19 mouse cellular contexts compared by ENCODE assay signal in the genomic region with DNA sequence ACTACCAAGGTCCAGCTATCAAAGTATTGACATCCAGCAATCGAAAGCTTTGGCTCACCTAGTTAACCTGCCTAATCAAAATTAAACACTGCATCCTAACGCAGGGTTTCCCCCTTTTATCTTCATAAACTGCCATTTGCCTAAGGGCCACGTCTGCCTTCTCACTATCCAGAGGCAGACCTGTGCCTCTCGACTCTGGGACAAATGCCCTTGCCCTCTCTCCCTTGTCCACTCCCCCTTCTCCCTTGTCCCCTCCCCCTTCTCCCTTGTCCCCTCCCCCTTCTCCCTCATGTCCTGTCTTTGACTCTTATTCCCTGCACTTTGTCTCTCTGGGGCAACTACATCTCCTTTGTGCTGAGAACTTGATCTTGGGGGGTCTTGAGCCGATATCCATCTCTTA. TPM values are rescaled to one million over a fixed set of nuclear protein-coding genes. Genes with fewer than 3 reads are reported as not detected.
DNase-seq lines count a peak whose midpoint lies in the region; ATAC-seq and TF ChIP-seq lines count a peak whose summit lies in the region.
"Had no signal": no experiment of that assay in that cellular context is flagged by ENCODE, and none has a peak within 500 bp of the region (broad histone marks: within the 10 kb centered on the region; RNA-seq: fewer than 3 reads in every experiment).

No protein-coding gene starts in this region.

- peaks cover 39% of the 10 kb centered on the region for H3K4me1 ChIP-seq in forebrain, embryonic 10.5 days
- 0 out of 2 replicates have a peak, but pooled peaks cover 2% of the 10 kb centered on the region for H3K4me1 ChIP-seq in forebrain, embryonic 12.5 days
- H3K4me1 ChIP-seq: hindbrain, embryonic 15.5 days; midbrain, embryonic 15.5 days had no signal

- no peak overlapping the region for H3ac ChIP-seq in myocyte (ENCODE audit: control insufficient read depth, insufficient read length)

- ATAC-seq in forebrain, embryonic 12.5 days (ENCODE audit: low FRiP score), result no peak
- ATAC-seq: forebrain, embryonic 16.5 days; intestine, embryonic 16.5 days; midbrain, embryonic 15.5 days had no signal

- no peak overlapping the region for H3K4me2 ChIP-seq in forebrain, embryonic 12.5 days
- peak overlapping the region; percentile 60 for H3K4me2 ChIP-seq in myocyte (ENCODE audit: low read depth)
- H3K4me2 ChIP-seq: heart, embryonic 15.5 days; hindbrain, embryonic 15.5 days; liver, embryonic 15.5 days; midbrain, embryonic 15.5 days had no signal

- WGBS in forebrain, embryonic 10.5 days, result 67% methylated on average over 5 of the region's 5 CpGs
- WGBS in forebrain, embryonic 12.5 days, result 60% methylated on average over 5 of the region's 5 CpGs

- DNase-seq in forebrain, embryonic 10.5 days (ENCODE audit: extremely low spot score, low spot score), result no peak
- DNase-seq in kidney, postnatal 36 days, result peak; percentile 25 to 50
- DNase-seq in kidney, postnatal 10 days, result no peak
- DNase-seq in adipocyte (ENCODE audit: low spot score), result peak; percentile 76
- DNase-seq in layer of hippocampus, postnatal 10 days (ENCODE audit: low spot score in 2 of 2), result no peak
- DNase-seq: adrenal gland, postnatal 25 days; heart, postnatal 36 days; lung, postnatal 4 days; right cerebral cortex, adult 18-20 months; right cerebral cortex, postnatal 4 days; thymus, postnatal 36 days had no signal

- H3K9me3 ChIP-seq in forebrain, embryonic 10.5 days, result no peaks in the 10 kb centered on the region; the same call in 1 of the 2 replicates
- H3K9me3 ChIP-seq in forebrain, embryonic 12.5 days, result no peaks in the 10 kb centered on the region
- H3K9me3 ChIP-seq: heart, embryonic 15.5 days; hindbrain, embryonic 15.5 days; liver, embryonic 15.5 days; midbrain, embryonic 15.5 days had no signal

- no peaks in the 10 kb centered on the region for H3K79me2 ChIP-seq in myocyte (ENCODE audit: control insufficient read depth, insufficient read depth)

- H3K36me3 ChIP-seq in forebrain, embryonic 10.5 days (replicated peaks), result no peaks in the 10 kb centered on the region
- no peaks in the 10 kb centered on the region for H3K36me3 ChIP-seq in forebrain, embryonic 12.5 days (replicated peaks)
- no peaks in the 10 kb centered on the region for H3K36me3 ChIP-seq in myocyte (ENCODE audit: control insufficient read depth, insufficient read depth)
- H3K36me3 ChIP-seq: heart, embryonic 15.5 days; hindbrain, embryonic 15.5 days; liver, embryonic 15.5 days; midbrain, embryonic 15.5 days had no signal

- no peaks in the 10 kb centered on the region for H3K27me3 ChIP-seq in forebrain, embryonic 10.5 days (ENCODE audit: poor library complexity, severe bottlenecking)
- H3K27me3 ChIP-seq in forebrain, embryonic 12.5 days, result no peaks in the 10 kb centered on the region
- H3K27me3 ChIP-seq in myocyte (ENCODE audit: control insufficient read depth, insufficient read depth, insufficient read length), result no peaks in the 10 kb centered on the region
- H3K27me3 ChIP-seq: heart, embryonic 15.5 days; hindbrain, embryonic 15.5 days; liver, embryonic 15.5 days; midbrain, embryonic 15.5 days had no signal

- 0 out of 2 replicates have a peak overlapping the region, but pooled peaks have one; percentile 8 for H3K27ac ChIP-seq in forebrain, embryonic 10.5 days
- no peak overlapping the region for H3K27ac ChIP-seq in forebrain, embryonic 12.5 days
- H3K27ac ChIP-seq: heart, embryonic 15.5 days; hindbrain, embryonic 15.5 days; liver, embryonic 15.5 days; midbrain, embryonic 15.5 days had no signal

- no peak overlapping the region for H3K9ac ChIP-seq in forebrain, embryonic 12.5 days
- H3K9ac ChIP-seq: heart, embryonic 15.5 days; hindbrain, embryonic 15.5 days; liver, embryonic 15.5 days; midbrain, embryonic 15.5 days had no signal

- no peak overlapping the region for H3K4me3 ChIP-seq in forebrain, embryonic 10.5 days
- H3K4me3 ChIP-seq in forebrain, embryonic 12.5 days (replicated peaks), result no peak overlapping the region
- H3K4me3 ChIP-seq in myocyte, result no peak overlapping the region
- H3K4me3 ChIP-seq: heart, embryonic 15.5 days; hindbrain, embryonic 15.5 days; liver, embryonic 15.5 days; midbrain, embryonic 15.5 days had no signal

- TF ChIP-seq POLR2A in myocyte (IDR thresholded peaks at IDR 0.05; ENCODE audit: insufficient read length, low read depth), result no peak

TF ChIP-seq in myocyte, 11 proteins besides CTCF, POLR2A, EP300 and RAD21:
- no peak for TF ChIP-seq REST (IDR thresholded peaks at IDR 0.05; ENCODE audit: insufficient read depth, insufficient read length)
- TF ChIP-seq CEBPB (IDR thresholded peaks at IDR 0.05; ENCODE audit: insufficient read depth, poor library complexity, severe bottlenecking), result no peak
- no peak for TF ChIP-seq USF1 (IDR thresholded peaks at IDR 0.05; ENCODE audit: low read depth)
- no peak for TF ChIP-seq TCF12 (IDR thresholded peaks at IDR 0.05; ENCODE audit: insufficient read depth, poor library complexity, severe bottlenecking)
- TF ChIP-seq POLR2AphosphoS2 (IDR thresholded peaks at IDR 0.05; ENCODE audit: insufficient read length, low read depth), result no peak
- no peak for TF ChIP-seq SRF (IDR thresholded peaks at IDR 0.05; ENCODE audit: control insufficient read depth, insufficient read length, low read depth)
- TF ChIP-seq MYOD1 (IDR thresholded peaks at IDR 0.05; ENCODE audit: control insufficient read depth in 1 of 3, insufficient read length in 2 of 3, low read depth in 2 of 3), result no peak
- TF ChIP-seq TCF3 (IDR thresholded peaks at IDR 0.05; ENCODE audit: insufficient read length, low read depth), result no peak
- TF ChIP-seq E2F4 (IDR thresholded peaks at IDR 0.05; ENCODE audit: insufficient read depth), result no peak
- no peak for TF ChIP-seq MAX (IDR thresholded peaks at IDR 0.05; ENCODE audit: low read depth)
- no peak for TF ChIP-seq MYOG (IDR thresholded peaks at IDR 0.05; ENCODE audit: control insufficient read depth in 1 of 3, insufficient read depth in 1 of 3, insufficient read length in 2 of 3, low read depth in 2 of 3)

RNA-seq across cellular contexts. Expression of a gene that starts 28.3 kb away (rescaled TPM):
- polyA plus RNA-seq in forebrain, embryonic 10.5 days (2016; fragmentation: Nextera tagmentation; extraction: Ambion mirVana), result 14.1 and 14.3 TPM in 2 replicates
- 7.6 and 10.1 TPM in 2 replicates for polyA plus RNA-seq in forebrain, embryonic 12.5 days (2016; fragmentation: Nextera tagmentation; extraction: Ambion mirVana)
- 8.1 TPM for polyA plus RNA-seq in myocyte (2012; fragmentation: generic; extraction: Trizol)
- 10 to 100 TPM; 18.6 to 20.6 TPM for total RNA-seq in layer of hippocampus, postnatal 10 days (2021)

Comparison
In these comparisons a context has a peak if more than half of its experiments do, and no peak if none do; other contexts are left out.
1. DNase-seq: peak in kidney, postnatal 36 days (2 of 2) and adipocyte (single experiment); none in forebrain, embryonic 10.5 days (single experiment), kidney, postnatal 10 days (single experiment) and layer of hippocampus, postnatal 10 days (0 of 2).